Mouse (Mus musculus) kidney, adult 9 months (tissue): ENCODE measurements at regions not wholly inside any gene's neighbourhood (a gene's known extent, or its start where the extent isn't known, plus 50 kb on each side); places are given as distances from the start of the nearest gene placed in this dataset.

ENCODE experiments used
- DNase-seq: peaks from one replicate; pipeline ENCODE4 v3.0.0; 2022

DNA sequence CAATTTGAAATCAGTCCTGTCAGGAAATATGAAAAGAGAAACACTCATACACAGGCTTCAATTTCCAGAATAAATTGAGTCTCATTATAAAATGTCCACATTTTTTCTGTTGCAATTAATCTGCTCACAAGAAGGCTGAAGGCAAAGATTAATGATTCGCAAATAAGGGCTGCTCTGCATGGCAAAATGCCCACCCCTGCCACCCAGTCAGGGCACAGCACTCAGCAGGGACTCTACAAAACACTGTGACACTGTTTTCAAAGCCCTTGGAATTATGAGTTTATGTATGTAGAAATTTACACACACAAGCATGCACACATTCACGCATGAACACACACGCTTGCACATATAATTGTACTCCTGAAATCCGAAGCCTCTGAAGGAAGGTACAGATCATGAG, 50.0 kb upstream of the Rhoj start:
- peak; percentile 15 for DNase-seq
